Mouse (Mus musculus) kidney, postnatal 36 days (tissue): ENCODE results near the gene Zscan4-ps3.
"Not testable (repeated sequence)": the region's sequence is repeated elsewhere in the genome, so short reads cannot be mapped to it uniquely, and the experiment has no call there.

Source experiments
- DNase-seq, 2 experiments: peaks; one replicate each; pipeline ENCODE4 v3.0.0; 2021 to 2022; ENCODE audit warnings: mixed read lengths in 2 of 2

The Zscan4-ps3 gene

DNA sequence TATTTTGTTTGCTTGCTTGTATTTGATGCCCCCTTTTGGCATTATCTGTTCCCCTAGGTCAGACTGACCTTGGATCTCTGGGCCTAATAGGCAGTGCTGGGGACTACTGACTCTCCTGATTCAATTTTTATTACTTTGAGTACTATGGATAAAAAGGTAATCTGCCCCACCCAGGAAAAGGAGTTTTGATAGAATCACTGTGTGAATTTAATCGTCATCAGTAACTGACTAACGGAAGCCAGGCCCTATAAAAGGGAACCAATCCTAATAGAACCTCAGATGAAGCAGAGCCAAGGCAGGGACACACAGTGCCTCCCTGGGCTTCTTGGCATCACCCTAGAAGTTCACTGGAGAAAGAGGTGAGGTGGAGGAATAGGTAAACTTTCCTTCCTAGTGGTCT, at the start of gene Zscan4-ps3:
TSS of gene Zscan4-ps3 (plus strand) at position 301 of the 400 bp plus-strand sequence.
- DNase-seq = not testable (repeated sequence)

DNA sequence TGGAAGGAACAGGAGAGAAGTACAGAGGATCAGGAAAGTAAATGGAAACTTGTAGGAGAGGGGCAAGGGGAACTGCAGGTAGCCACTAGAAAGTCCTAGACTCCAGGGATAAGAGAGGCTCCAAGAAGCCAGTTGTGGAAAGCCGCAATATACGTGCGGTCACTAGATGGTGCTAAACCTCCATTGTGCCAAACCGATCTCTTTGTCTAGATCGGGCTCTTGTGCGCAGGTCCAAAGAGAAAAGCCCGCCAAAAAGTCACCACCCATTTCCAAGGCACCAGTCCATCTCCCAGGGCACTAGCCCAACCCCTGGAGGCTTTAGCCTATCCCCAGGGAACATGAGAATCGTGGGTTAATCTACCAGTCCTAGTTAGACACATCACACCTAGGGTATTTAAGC, 8.0 kb downstream of the Zscan4-ps3 start:
- DNase-seq = peak; percentile 3 to 53
